Mouse (Mus musculus) small intestine, adult 2 months (tissue): ENCODE results near the gene Prc1. TPM values are rescaled to one million over a fixed set of nuclear protein-coding genes. Genes with fewer than 3 reads are reported as not detected.
A peak's percentile ranks its signal among the peaks of the same experiment; 100 is the strongest.

Experiments used
- H3K27ac ChIP-seq: fragments of 200-500 bp; 2 replicates; pipeline ENCODE4 v1.5.1; 2012; ENCODE audit warnings: low read depth, low read length, control low read depth, inconsistent platforms; ENCODE audit not compliant: insufficient read depth
- H3K27me3 ChIP-seq: fragments of 200-500 bp; 2 replicates; pipeline ENCODE4 v1.6.1; 2012; ENCODE audit warnings: mild to moderate bottlenecking, moderate library complexity, low read length, inconsistent platforms; ENCODE audit not compliant: control insufficient read depth, insufficient read depth
- H3K36me3 ChIP-seq: fragments of 200-500 bp; 2 replicates; pipeline ENCODE4 v1.6.1; 2012; ENCODE audit warnings: mild to moderate bottlenecking, low read length, control low read depth, inconsistent platforms; ENCODE audit not compliant: control insufficient read depth, insufficient read depth
- H3K4me1 ChIP-seq: fragments of 200-500 bp; 2 replicates; pipeline ENCODE4 v1.6.1; 2012; ENCODE audit warnings: low read length, inconsistent platforms, mixed read lengths; ENCODE audit not compliant: control insufficient read depth, insufficient read depth, insufficient read length
- H3K4me3 ChIP-seq: fragments of 200-500 bp; 2 replicates; pipeline ENCODE4 v1.5.1; 2012; ENCODE audit warnings: low read depth, mild to moderate bottlenecking, control low read depth, inconsistent platforms, low read length, moderate library complexity
- CTCF ChIP-seq: fragments of 200-500 bp; IDR thresholded peaks from 2 replicates; pipeline ENCODE4 v1.5.1; 2012; ENCODE audit warnings: low read depth, mild to moderate bottlenecking, control low read depth, inconsistent platforms, low read length, moderate library complexity, mixed read lengths; ENCODE audit not compliant: insufficient replicate concordance, insufficient read length; ENCODE audit errors: extremely low read depth
- POLR2A ChIP-seq: fragments of 200-500 bp; IDR thresholded peaks from 2 replicates; pipeline ENCODE4 v1.6.1; 2012; ENCODE audit warnings: low read depth, mild to moderate bottlenecking, control low read depth, inconsistent platforms, low read length, moderate library complexity
- WGBS: fragments of 180-500 bp; shearing (Covaris S2); methylation state at CpG from one replicate; pipeline ENCODE4 v1.1.7; 2018; 5-methylcytosine and 5-hydroxymethylcytosine counted together
- polyA plus RNA-seq: library from polyadenylated mRNA; depleted of rRNA; stranded (reverse); fragments of >200 nt; gene quantifications from 2 replicates; pipeline ENCODE4 v1.2.3, GENCODE M21; 2012

Prc1 gene
- polyA plus RNA-seq, 1 experiment, result 15.0 TPM

- H3K4me1 ChIP-seq, result peaks cover 9% of the 10 kb centered on the region; the same call in 1 of the 2 replicates
- TF ChIP-seq POLR2A (no peak), CTCF (no peak)
- under 1% methylated on average over 23 of the region's 23 CpGs for WGBS
- no peaks in the 10 kb centered on the region for H3K27me3 ChIP-seq
- H3K27ac ChIP-seq, result peak overlapping the region; percentile 50
- peaks cover 19% of the 10 kb centered on the region for H3K36me3 ChIP-seq
- peak overlapping the region; percentile 74 for H3K4me3 ChIP-seq
Observed at GRCm38 (mm10) chr7:80269751-80270255, 24.4 kb upstream of the Prc1 start.

- WGBS, result 79% methylated on average over 2 of the region's 2 CpGs
- Histone ChIP-seq H3K36me3 (peaks cover 24% of the 10 kb centered on the region), H3K4me1 (peaks cover 7% of the 10 kb centered on the region; the same call in 1 of the 2 replicates), H3K27me3 (no peaks in the 10 kb centered on the region), H3K4me3 (no peak overlapping the region), H3K27ac (no peak overlapping the region)
- TF ChIP-seq POLR2A (no peak), CTCF (no peak)
Observed at GRCm38 (mm10) chr7:80273456-80273855, 20.8 kb upstream of the Prc1 start.

- 78% methylated on average over 4 of the region's 4 CpGs for WGBS
- H3K4me1 ChIP-seq, result peaks cover under 1% of the 10 kb centered on the region; the same call in 1 of the 2 replicates
- H3K27ac ChIP-seq, result peak overlapping the region; percentile 43; the same call in 1 of the 2 replicates
- no peak overlapping the region for H3K4me3 ChIP-seq
- no peaks in the 10 kb centered on the region for H3K27me3 ChIP-seq
- H3K36me3 ChIP-seq, result peaks cover 41% of the 10 kb centered on the region
- TF ChIP-seq POLR2A (no peak), CTCF (no peak)
Observed at GRCm38 (mm10) chr7:80276374-80276773, 17.9 kb upstream of the Prc1 start.

GRCm38 (mm10) chr7:80280032-80280431 is 14.2 kb upstream of the Prc1 start:
- no peak overlapping the region for H3K4me3 ChIP-seq
- no peaks in the 10 kb centered on the region for H3K27me3 ChIP-seq
- H3K4me1 ChIP-seq, result peaks cover 9% of the 10 kb centered on the region; the same call in 1 of the 2 replicates
- peaks cover 46% of the 10 kb centered on the region for H3K36me3 ChIP-seq
- TF ChIP-seq POLR2A (no peak), CTCF (no peak)
- no peak overlapping the region for H3K27ac ChIP-seq
- 93% methylated on average over 10 of the region's 10 CpGs for WGBS

GRCm38 (mm10) chr7:80280998-80281397 is 13.3 kb upstream of the Prc1 start:
- Histone ChIP-seq H3K36me3 (peaks cover 49% of the 10 kb centered on the region), H3K4me1 (peaks cover 9% of the 10 kb centered on the region; the same call in 1 of the 2 replicates), H3K27ac (no peak overlapping the region), H3K4me3 (no peak overlapping the region), H3K27me3 (no peaks in the 10 kb centered on the region)
- 95% methylated on average over 2 of the region's 2 CpGs for WGBS
- TF ChIP-seq POLR2A (no peak), CTCF (no peak)

- Histone ChIP-seq H3K27me3 (no peaks in the 10 kb centered on the region), H3K4me1 (peaks cover 9% of the 10 kb centered on the region; the same call in 1 of the 2 replicates), H3K36me3 (peaks cover 48% of the 10 kb centered on the region), H3K4me3 (no peak overlapping the region), H3K27ac (no peak overlapping the region)
- TF ChIP-seq CTCF, result no peak
- no peak for TF ChIP-seq POLR2A
- WGBS, result 88% methylated on average over 3 of the region's 3 CpGs
Observed at GRCm38 (mm10) chr7:80281646-80282045, 12.6 kb upstream of the Prc1 start.

GRCm38 (mm10) chr7:80283226-80283918 is 10.9 kb upstream of the Prc1 start:
- Histone ChIP-seq H3K27ac (peak overlapping the region; percentile 68), H3K27me3 (no peaks in the 10 kb centered on the region), H3K36me3 (peaks cover 60% of the 10 kb centered on the region), H3K4me1 (peaks cover 9% of the 10 kb centered on the region; the same call in 1 of the 2 replicates), H3K4me3 (no peak overlapping the region)
- no peak for TF ChIP-seq POLR2A
- no peak for TF ChIP-seq CTCF
- WGBS, result 59% methylated on average over 3 of the region's 3 CpGs

- peaks cover 9% of the 10 kb centered on the region; the same call in 1 of the 2 replicates for H3K4me1 ChIP-seq
- 78% methylated on average over 5 of the region's 5 CpGs for WGBS
- H3K36me3 ChIP-seq, result peaks cover 54% of the 10 kb centered on the region
- TF ChIP-seq POLR2A, result no peak
- TF ChIP-seq CTCF, result no peak
- peak overlapping the region; percentile 56 for H3K27ac ChIP-seq
- no peaks in the 10 kb centered on the region for H3K27me3 ChIP-seq
- no peak overlapping the region for H3K4me3 ChIP-seq
Observed at GRCm38 (mm10) chr7:80284391-80284790, 9.9 kb upstream of the Prc1 start.
